Mouse (Mus musculus) neural tube, embryonic 11.5 days (tissue): ENCODE data around the gene Ubl5. TPM values are rescaled to one million over a fixed set of nuclear protein-coding genes. Genes with fewer than 3 reads are reported as not detected.
"Not testable (repeated sequence)": the region's sequence is repeated elsewhere in the genome, so short reads cannot be mapped to it uniquely, and the experiment has no call there.

Source experiments
- ATAC-seq: fragments of 200-750 bp; cut with Nextera tagmentation; 2 replicates; pipeline ENCODE4 v1.8.0; 2017; ENCODE audit warnings: moderate number of reproducible peaks, mild to moderate bottlenecking, moderate TSS enrichment, moderate library complexity; ENCODE audit not compliant: insufficient read depth, low FRiP score, low TSS enrichment
- DNase-seq: peaks from one replicate; pipeline ENCODE4 v3.0.0-alpha.2; 2015; ENCODE audit warnings: low spot score
- H3K27ac ChIP-seq: fragments of 300-500 bp; sonication (generic); 2 replicates; pipeline ENCODE4 v1.5.1; 2014; ENCODE audit warnings: low read depth, mild to moderate bottlenecking, low read length
- H3K27me3 ChIP-seq: fragments of 300-500 bp; sonication (generic); 2 replicates; pipeline ENCODE4 v1.6.1; 2014; ENCODE audit warnings: mild to moderate bottlenecking, low read length, mixed read lengths; ENCODE audit not compliant: control insufficient read depth, insufficient read depth
- H3K36me3 ChIP-seq: fragments of 300-500 bp; sonication (generic); 2 replicates; pipeline ENCODE4 v1.6.1; 2014; ENCODE audit warnings: mild to moderate bottlenecking, low read length, moderate library complexity, mixed read lengths; ENCODE audit not compliant: control insufficient read depth, insufficient read depth
- H3K4me1 ChIP-seq: fragments of 300-500 bp; sonication (generic); 2 replicates; pipeline ENCODE4 v1.6.1; 2014; ENCODE audit warnings: low read length, mixed read lengths; ENCODE audit not compliant: control insufficient read depth, insufficient read depth
- H3K4me2 ChIP-seq: fragments of 300-500 bp; sonication (generic); 2 replicates; pipeline ENCODE4 v1.6.1; 2014; ENCODE audit warnings: low read depth, mild to moderate bottlenecking, moderate library complexity
- H3K4me3 ChIP-seq: fragments of 300-500 bp; sonication (generic); 2 replicates; pipeline ENCODE4 v1.5.1; 2014; ENCODE audit warnings: low read depth, low read length
- H3K9ac ChIP-seq: fragments of 300-500 bp; sonication (generic); 2 replicates; pipeline ENCODE4 v1.6.1; 2014; ENCODE audit warnings: mild to moderate bottlenecking, low read length
- H3K9me3 ChIP-seq: fragments of 300-500 bp; sonication (generic); 2 replicates; pipeline ENCODE4 v1.6.1; 2016; ENCODE audit warnings: low read length; ENCODE audit not compliant: control insufficient read depth
- WGBS: fragments of 180-500 bp; shearing (Covaris S2); extraction: QIAGEN DNeasy Blood & Tissue Kit; methylation state at CpG from one replicate; pipeline ENCODE4 v1.1.7; 2014; 5-methylcytosine and 5-hydroxymethylcytosine counted together
- polyA plus RNA-seq: library from polyadenylated mRNA; unstranded; fragments of >200 nt; fragmentation: Nextera tagmentation; extraction: Ambion mirVana; gene quantifications from 2 replicates; pipeline ENCODE4 v1.2.1, GENCODE M21; 2014

Ubl5 gene
- polyA plus RNA-seq, 1 experiment from 2014 or later, result 391 TPM

DNA sequence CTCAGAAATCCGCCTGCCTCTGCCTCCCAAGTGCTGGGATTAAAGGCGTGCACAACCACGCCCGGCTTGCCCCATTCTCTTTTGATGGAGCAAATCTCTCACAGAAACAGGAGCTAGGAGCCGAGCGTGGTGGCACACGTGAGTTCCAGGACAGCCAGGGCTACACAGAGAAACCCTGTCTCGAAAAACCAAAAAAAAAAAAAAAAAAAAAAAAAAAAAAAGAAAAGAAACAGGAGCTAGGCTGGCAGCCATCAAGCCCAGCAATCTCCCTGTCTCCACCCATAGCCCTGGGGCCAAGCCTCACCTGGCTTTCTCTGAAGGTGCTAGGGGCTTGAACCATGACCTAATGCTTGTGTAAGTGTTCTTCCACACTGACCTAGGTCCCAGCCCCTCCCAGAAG is 7.0 kb upstream of the Ubl5 start:
- not testable (repeated sequence) for H3K4me1 ChIP-seq, H3K9me3 ChIP-seq, H3K27me3 ChIP-seq, H3K4me3 ChIP-seq, DNase-seq, ATAC-seq, H3K36me3 ChIP-seq, H3K4me2 ChIP-seq, H3K9ac ChIP-seq, H3K27ac ChIP-seq
- 90% methylated on average over 6 of the region's 8 CpGs for WGBS

DNA sequence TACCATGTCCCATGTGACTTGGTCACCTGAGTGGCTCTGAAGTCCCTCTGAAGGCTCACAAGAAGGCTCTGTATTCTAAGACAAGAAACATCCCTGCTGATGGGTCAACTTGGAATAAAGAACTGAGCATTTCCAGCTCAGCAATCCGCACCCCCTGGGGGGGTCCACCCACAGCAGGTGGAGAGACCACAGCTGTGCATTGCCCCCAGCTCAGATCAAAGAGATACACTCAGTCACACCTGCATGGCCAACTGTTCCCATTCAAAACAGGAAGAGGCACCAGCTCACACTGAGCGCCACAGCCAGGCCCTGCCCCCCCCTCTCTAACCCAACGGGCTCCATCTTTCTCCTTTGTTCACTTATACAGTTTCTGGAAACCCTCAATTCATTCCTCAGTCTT is 6.4 kb upstream of the Ubl5 start:
- Histone ChIP-seq H3K4me3 (no peak overlapping the region), H3K36me3 (0 out of 2 replicates have a peak, but pooled peaks cover 2% of the 10 kb centered on the region), H3K9ac (no peak overlapping the region), H3K4me2 (no peak overlapping the region), H3K27ac (no peak overlapping the region), H3K9me3 (no peaks in the 10 kb centered on the region), H3K27me3 (no peaks in the 10 kb centered on the region), H3K4me1 (peaks cover 6% of the 10 kb centered on the region)
- WGBS, result 82% methylated on average over 3 of the region's 3 CpGs
- DNase-seq (no peak), ATAC-seq (no peak)

DNA sequence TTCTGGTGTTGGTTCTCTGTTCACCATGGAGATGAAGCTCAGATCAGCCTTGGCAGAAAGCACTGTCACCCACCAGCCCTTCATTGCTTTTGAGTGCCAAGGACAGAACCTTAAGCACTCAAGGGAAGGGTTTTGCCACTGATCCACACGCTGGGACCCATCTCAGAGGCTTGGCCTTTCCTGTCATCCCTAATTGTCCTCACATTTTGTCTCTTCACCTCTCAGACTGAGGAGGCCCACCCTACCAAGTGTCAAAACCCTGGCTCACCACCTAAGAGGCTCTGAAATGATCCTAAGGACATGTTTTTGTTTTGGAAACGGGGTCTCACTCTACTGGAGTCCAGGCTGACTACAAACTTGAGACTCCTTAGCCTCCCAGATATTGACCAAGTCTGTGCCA is 5.9 kb upstream of the Ubl5 start:
- Histone ChIP-seq H3K4me1 (peaks cover 10% of the 10 kb centered on the region), H3K27ac (no peak overlapping the region), H3K4me3 (no peak overlapping the region), H3K27me3 (no peaks in the 10 kb centered on the region), H3K4me2 (no peak overlapping the region), H3K36me3 (0 out of 2 replicates have a peak, but pooled peaks cover 2% of the 10 kb centered on the region), H3K9ac (no peak overlapping the region), H3K9me3 (no peaks in the 10 kb centered on the region)
- WGBS, result 86% methylated on average over 2 of the region's 2 CpGs
- ATAC-seq (no peak), DNase-seq (no peak)

DNA sequence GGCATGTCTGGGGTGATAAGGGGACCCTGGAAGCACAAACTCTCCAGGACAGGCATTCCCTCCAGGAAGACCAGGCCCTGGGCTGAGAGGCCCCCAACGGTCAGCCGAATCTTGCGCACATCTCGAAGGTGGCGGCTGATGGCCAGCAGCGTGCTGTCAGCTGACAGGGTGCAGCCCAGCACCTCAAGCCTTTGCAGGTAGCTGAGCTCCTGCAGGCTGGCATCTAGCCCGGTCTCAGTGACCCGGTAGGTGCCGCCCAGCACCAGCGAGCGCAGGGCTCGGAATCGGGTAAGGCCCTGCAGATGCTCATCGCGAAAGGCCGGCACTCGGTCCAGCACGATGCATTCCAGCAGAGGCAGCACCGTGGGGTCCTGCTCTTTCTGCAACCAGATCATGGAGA is 4.1 kb upstream of the Ubl5 start:
- H3K4me3 ChIP-seq, result no peak overlapping the region
- no peaks in the 10 kb centered on the region for H3K27me3 ChIP-seq
- H3K9ac ChIP-seq, result no peak overlapping the region
- no peak overlapping the region for H3K27ac ChIP-seq
- 93% methylated on average over 19 of the region's 19 CpGs for WGBS
- no peak overlapping the region for H3K4me2 ChIP-seq
- H3K4me1 ChIP-seq, result peaks cover 12% of the 10 kb centered on the region
- ATAC-seq (no peak), DNase-seq (no peak)
- H3K9me3 ChIP-seq, result no peaks in the 10 kb centered on the region
- 0 out of 2 replicates have a peak, but pooled peaks cover 2% of the 10 kb centered on the region for H3K36me3 ChIP-seq

DNA sequence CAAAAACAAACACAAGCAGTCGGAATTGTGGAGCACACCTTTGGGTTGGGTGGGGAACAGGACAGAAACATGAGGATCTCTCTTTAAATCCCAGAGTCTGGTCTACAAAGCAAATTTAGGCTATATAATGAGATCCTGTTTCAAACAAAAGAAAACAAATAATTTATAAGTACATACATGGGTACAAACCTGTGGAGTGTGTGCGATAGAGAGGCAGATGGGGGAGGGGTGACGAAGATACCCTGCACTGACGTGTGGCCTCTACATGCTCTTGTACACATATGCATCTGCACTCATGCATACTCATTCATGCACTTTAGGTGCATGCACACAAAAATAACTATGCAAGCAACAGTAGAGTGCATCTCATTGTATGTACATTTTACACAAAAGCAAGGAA is 3.2 kb upstream of the Ubl5 start:
- ATAC-seq (no peak), DNase-seq (no peak)
- H3K9me3 ChIP-seq, result no peaks in the 10 kb centered on the region
- H3K4me3 ChIP-seq, result no peak overlapping the region
- no peak overlapping the region for H3K9ac ChIP-seq
- H3K36me3 ChIP-seq, result 0 out of 2 replicates have a peak, but pooled peaks cover 2% of the 10 kb centered on the region
- peaks cover 16% of the 10 kb centered on the region for H3K4me1 ChIP-seq
- H3K4me2 ChIP-seq, result no peak overlapping the region
- no peak overlapping the region for H3K27ac ChIP-seq
- WGBS, result 93% methylated on average over 4 of the region's 4 CpGs
- no peaks in the 10 kb centered on the region for H3K27me3 ChIP-seq

DNA sequence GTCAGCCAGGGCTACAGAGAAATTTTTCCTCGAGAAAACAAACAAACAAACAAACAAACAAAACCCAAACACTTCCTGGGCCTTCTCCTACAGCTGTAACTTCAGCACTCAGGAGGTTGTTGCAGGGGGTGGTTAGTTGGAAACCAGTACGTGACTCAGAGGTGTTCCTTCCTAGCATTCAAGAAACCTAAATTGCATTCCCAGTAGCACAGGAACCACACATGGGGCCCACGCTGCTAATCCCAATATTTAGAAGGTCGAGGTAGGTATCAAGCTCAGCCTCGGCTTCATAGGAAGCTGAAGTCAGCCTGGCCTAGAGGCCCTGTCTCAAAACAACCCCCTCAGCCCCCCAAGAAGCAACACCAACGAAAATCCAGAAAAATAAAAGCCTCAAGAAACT is 1.2 kb upstream of the Ubl5 start:
- ATAC-seq, result no peak
- 23% methylated on average over 6 of the region's 6 CpGs for WGBS
- H3K36me3 ChIP-seq, result 0 out of 2 replicates have a peak, but pooled peaks cover 2% of the 10 kb centered on the region
- no peak for DNase-seq
- no peaks in the 10 kb centered on the region for H3K27me3 ChIP-seq
- H3K4me3 ChIP-seq, result peak overlapping the region; percentile 50
- no peak overlapping the region; the same call in 1 of the 2 replicates for H3K27ac ChIP-seq
- peaks cover 18% of the 10 kb centered on the region for H3K4me1 ChIP-seq
- peak overlapping the region; percentile 83 for H3K9ac ChIP-seq
- peak overlapping the region; percentile 97 for H3K4me2 ChIP-seq
- H3K9me3 ChIP-seq, result no peaks in the 10 kb centered on the region

DNA sequence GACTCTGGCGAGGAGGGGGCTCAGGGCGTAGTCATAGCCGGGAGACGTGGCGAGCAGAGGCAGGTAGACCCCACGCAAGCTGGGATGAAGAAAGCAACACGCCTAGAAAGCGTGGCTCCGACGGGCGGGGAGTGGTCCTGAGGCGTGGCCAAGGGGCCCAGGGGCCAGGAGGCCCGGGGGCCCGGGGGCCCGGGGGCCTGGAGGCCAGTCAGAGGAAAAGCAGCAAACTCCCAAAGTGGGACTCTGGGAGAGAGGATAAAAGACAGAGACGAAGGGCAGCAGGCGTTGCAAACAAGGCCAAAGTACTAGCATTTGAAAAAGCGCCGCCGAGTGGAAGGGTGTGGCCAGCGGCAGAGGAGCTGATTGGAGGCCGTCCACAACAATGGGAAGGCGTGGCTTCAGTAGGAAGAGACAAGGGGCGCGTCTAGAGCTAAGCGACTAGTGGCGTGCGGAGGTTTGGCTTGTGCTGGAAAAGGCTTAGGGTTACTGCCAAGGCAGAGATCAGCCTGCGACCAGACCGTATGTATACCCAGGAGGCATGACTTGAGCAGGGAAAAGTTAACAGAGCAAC is 303 bp downstream of the Ubl5 start:
- Histone ChIP-seq H3K4me2 (peak overlapping the region; percentile 97), H3K27me3 (no peaks in the 10 kb centered on the region), H3K9ac (peak overlapping the region; percentile 65), H3K27ac (peak overlapping the region; percentile 92), H3K4me3 (peak overlapping the region; percentile 50), H3K4me1 (peaks cover 18% of the 10 kb centered on the region), H3K9me3 (no peaks in the 10 kb centered on the region), H3K36me3 (0 out of 2 replicates have a peak, but pooled peaks cover 4% of the 10 kb centered on the region)
- WGBS, result 0% methylated on average over 30 of the region's 30 CpGs
- ATAC-seq (peak; percentile 87), DNase-seq (peak; percentile 88)

DNA sequence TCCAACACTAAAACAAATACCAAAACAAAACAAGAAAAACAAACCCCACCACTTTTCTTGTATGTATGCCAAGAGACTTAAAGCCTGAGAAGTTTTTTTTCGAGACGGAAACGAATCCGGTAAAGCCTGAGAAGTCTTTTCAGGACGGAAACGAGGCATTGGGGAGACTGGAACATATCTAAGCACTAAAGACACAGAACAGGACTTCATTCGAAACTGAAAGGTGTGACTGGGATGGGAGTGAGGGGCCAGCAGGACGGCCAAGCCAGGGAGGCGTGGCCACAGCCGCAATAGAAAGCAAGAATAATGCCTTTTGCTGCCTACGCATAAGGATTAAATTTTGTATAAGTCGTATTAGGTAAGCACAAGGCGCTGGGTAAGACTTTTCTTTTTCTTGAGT is 1.1 kb downstream of the Ubl5 start:
- Histone ChIP-seq H3K4me1 (peaks cover 18% of the 10 kb centered on the region), H3K27me3 (no peaks in the 10 kb centered on the region), H3K36me3 (0 out of 2 replicates have a peak, but pooled peaks cover 3% of the 10 kb centered on the region), H3K4me2 (peak overlapping the region; percentile 97), H3K9me3 (no peaks in the 10 kb centered on the region), H3K27ac (peak overlapping the region; percentile 36; the same call in 1 of the 2 replicates), H3K9ac (peak overlapping the region; percentile 65), H3K4me3 (peak overlapping the region; percentile 50)
- 13% methylated on average over 13 of the region's 13 CpGs for WGBS
- ATAC-seq, result no peak
- no peak for DNase-seq

DNA sequence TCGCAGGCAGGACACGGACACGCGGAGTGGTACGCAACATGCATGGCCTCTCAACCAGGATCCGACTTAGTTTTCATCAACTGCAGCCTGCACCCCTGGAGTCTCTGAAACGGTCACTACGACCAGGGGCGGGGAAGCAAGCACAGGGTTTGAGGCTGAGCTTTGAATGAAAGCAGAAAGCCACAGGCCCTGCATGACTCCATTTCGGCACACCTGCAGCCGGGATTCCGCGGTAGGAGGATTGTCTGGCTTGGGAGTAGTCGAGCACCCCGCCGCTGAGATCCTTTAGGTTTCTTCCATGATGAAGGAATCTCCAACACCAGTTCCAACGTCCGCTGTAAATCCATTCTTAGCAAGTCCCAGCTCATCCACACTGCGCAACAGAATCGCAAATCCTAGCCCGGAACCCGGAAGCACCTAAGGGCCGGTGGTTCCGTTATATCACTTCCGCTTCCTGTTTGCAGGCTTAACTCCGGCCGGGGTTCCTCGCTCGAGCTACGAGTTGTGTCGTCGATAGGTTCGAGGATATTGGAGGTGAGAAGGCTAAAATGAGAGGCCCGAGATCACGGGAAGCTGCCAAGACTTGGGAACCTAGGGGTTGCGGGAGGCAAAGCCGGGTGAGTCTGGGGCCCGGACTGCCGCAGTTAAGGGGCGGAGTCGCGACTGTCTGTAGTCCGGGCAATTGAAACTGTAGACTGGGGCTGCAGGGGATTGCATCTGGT is 1.8 kb downstream of the Ubl5 start, which contains the start of gene Fbxl12:
TSS of gene Fbxl12 (minus strand) at position 408 of the 722 bp plus-strand sequence.
- under 1% methylated on average over 43 of the region's 43 CpGs for WGBS
- H3K27ac ChIP-seq, result peak within 1 kb of the TSS; percentile 36
- H3K36me3 ChIP-seq, result 0 out of 2 replicates have a peak, but pooled peaks cover 2% of the 10 kb centered on the region
- peak within 1 kb of the TSS; percentile 97 for H3K4me2 ChIP-seq
- ATAC-seq (no peak), DNase-seq (peak; percentile 81)
- peaks cover 18% of the 10 kb centered on the region for H3K4me1 ChIP-seq
- no peaks in the 10 kb centered on the region for H3K9me3 ChIP-seq
- peak within 1 kb of the TSS; percentile 50 for H3K4me3 ChIP-seq
- no peaks in the 10 kb centered on the region for H3K27me3 ChIP-seq
- H3K9ac ChIP-seq, result peak within 1 kb of the TSS; percentile 65
